Mouse (Mus musculus): ENCODE data around the gene Arhgap10. TPM values are rescaled to one million over a fixed set of nuclear protein-coding genes. Genes with fewer than 3 reads are reported as not detected.

Arhgap10 gene
- polyA plus RNA-seq, 1 experiment from 2014 or later: 16.0 TPM

- DNase-seq (ENCODE audit: low spot score): no peak
Measured at GRCm38 (mm10) chr8:77473773-77474172, 44.0 kb downstream of the Arhgap10 start.

GRCm38 (mm10) chr8:77473373-77473772 is 44.4 kb downstream of the Arhgap10 start:
- WGBS: 85% methylated on average over 6 of the region's 6 CpGs
- Histone ChIP-seq H3K36me3 (0 out of 2 replicates have a peak, but pooled peaks cover under 1% of the 10 kb centered on the region), H3K27ac (no peak overlapping the region), H3K4me1 (replicated peaks) (peaks cover 7% of the 10 kb centered on the region; the same call in 1 of the 2 replicates), H3K4me3 (no peak overlapping the region), H3K27me3 (ENCODE audit: insufficient read depth, poor library complexity, severe bottlenecking) (no peaks in the 10 kb centered on the region), H3K9me3 (no peaks in the 10 kb centered on the region)
- DNase-seq (ENCODE audit: low spot score): no peak

More at GRCm38 (mm10) chr8:77473773-77474172, 44.0 kb downstream of the Arhgap10 start:
- Histone ChIP-seq H3K4me3 (no peak overlapping the region), H3K9me3 (no peaks in the 10 kb centered on the region), H3K4me1 (replicated peaks) (peaks cover 11% of the 10 kb centered on the region; the same call in 1 of the 2 replicates), H3K36me3 (no peaks in the 10 kb centered on the region), H3K27me3 (ENCODE audit: insufficient read depth, poor library complexity, severe bottlenecking) (no peaks in the 10 kb centered on the region), H3K27ac (no peak overlapping the region)
- 72% methylated on average over 7 of the region's 7 CpGs for WGBS

- no peak for DNase-seq (ENCODE audit: low spot score)
- no peaks in the 10 kb centered on the region for H3K36me3 ChIP-seq
- 91% methylated on average over 6 of the region's 6 CpGs for WGBS
- H3K9me3 ChIP-seq: no peaks in the 10 kb centered on the region
- peaks cover 3% of the 10 kb centered on the region; the same call in 1 of the 2 replicates for H3K4me1 ChIP-seq (replicated peaks)
- H3K27ac ChIP-seq: no peak overlapping the region
- no peaks in the 10 kb centered on the region for H3K27me3 ChIP-seq (ENCODE audit: insufficient read depth, poor library complexity, severe bottlenecking)
- no peak overlapping the region for H3K4me3 ChIP-seq
Measured at GRCm38 (mm10) chr8:77461392-77461791, 56.4 kb downstream of the Arhgap10 start.

- H3K4me1 ChIP-seq (replicated peaks): peaks cover 3% of the 10 kb centered on the region; the same call in 1 of the 2 replicates
- no peaks in the 10 kb centered on the region for H3K9me3 ChIP-seq
- WGBS: 89% methylated on average over 2 of the region's 2 CpGs
- H3K4me3 ChIP-seq: no peak overlapping the region
- H3K27me3 ChIP-seq (ENCODE audit: insufficient read depth, poor library complexity, severe bottlenecking): no peaks in the 10 kb centered on the region
- no peak for DNase-seq (ENCODE audit: low spot score)
- H3K27ac ChIP-seq: no peak overlapping the region
- no peaks in the 10 kb centered on the region for H3K36me3 ChIP-seq
Measured at GRCm38 (mm10) chr8:77460363-77460762, 57.4 kb downstream of the Arhgap10 start.

GRCm38 (mm10) chr8:77459696-77460095 is 58.1 kb downstream of the Arhgap10 start:
- Histone ChIP-seq H3K27me3 (ENCODE audit: insufficient read depth, poor library complexity, severe bottlenecking) (no peaks in the 10 kb centered on the region), H3K36me3 (no peaks in the 10 kb centered on the region), H3K4me3 (no peak overlapping the region), H3K4me1 (replicated peaks) (peaks cover 3% of the 10 kb centered on the region; the same call in 1 of the 2 replicates), H3K9me3 (no peaks in the 10 kb centered on the region), H3K27ac (no peak overlapping the region)
- no peak for DNase-seq (ENCODE audit: low spot score)
- WGBS: 66% methylated on average over 7 of the region's 7 CpGs

GRCm38 (mm10) chr8:77458575-77458974 is 59.2 kb downstream of the Arhgap10 start:
- 90% methylated on average over 4 of the region's 4 CpGs for WGBS
- DNase-seq (ENCODE audit: low spot score): no peak

GRCm38 (mm10) chr8:77456263-77456662 is 61.5 kb downstream of the Arhgap10 start:
- Histone ChIP-seq H3K4me3 (no peak overlapping the region), H3K9me3 (no peaks in the 10 kb centered on the region), H3K4me1 (replicated peaks) (peaks cover 8% of the 10 kb centered on the region; the same call in 1 of the 2 replicates), H3K36me3 (no peaks in the 10 kb centered on the region), H3K27me3 (ENCODE audit: insufficient read depth, poor library complexity, severe bottlenecking) (no peaks in the 10 kb centered on the region), H3K27ac (no peak overlapping the region)
- 93% methylated on average over 6 of the region's 6 CpGs for WGBS
- no peak for DNase-seq (ENCODE audit: low spot score)

More at GRCm38 (mm10) chr8:77458575-77458974, 59.2 kb downstream of the Arhgap10 start:
- no peak overlapping the region for H3K4me3 ChIP-seq
- H3K27me3 ChIP-seq (ENCODE audit: insufficient read depth, poor library complexity, severe bottlenecking): no peaks in the 10 kb centered on the region
- H3K36me3 ChIP-seq: no peaks in the 10 kb centered on the region
- no peak overlapping the region for H3K27ac ChIP-seq
- H3K4me1 ChIP-seq (replicated peaks): peaks cover 8% of the 10 kb centered on the region; the same call in 1 of the 2 replicates
- no peaks in the 10 kb centered on the region for H3K9me3 ChIP-seq

GRCm38 (mm10) chr8:77453836-77454235 is 63.9 kb downstream of the Arhgap10 start:
- Histone ChIP-seq H3K4me3 (no peak overlapping the region), H3K4me1 (replicated peaks) (peaks cover 5% of the 10 kb centered on the region; the same call in 1 of the 2 replicates), H3K27me3 (ENCODE audit: insufficient read depth, poor library complexity, severe bottlenecking) (no peaks in the 10 kb centered on the region), H3K9me3 (0 out of 2 replicates have a peak, but pooled peaks cover 5% of the 10 kb centered on the region), H3K27ac (no peak overlapping the region), H3K36me3 (peaks cover 19% of the 10 kb centered on the region)
- 78% methylated on average over 9 of the region's 9 CpGs for WGBS
- no peak for DNase-seq (ENCODE audit: low spot score)

GRCm38 (mm10) chr8:77451466-77452382 is 66.0 kb downstream of the Arhgap10 start:
- WGBS: 93% methylated on average over 21 of the region's 21 CpGs
- Histone ChIP-seq H3K4me1 (replicated peaks) (peaks cover 5% of the 10 kb centered on the region; the same call in 1 of the 2 replicates), H3K4me3 (no peak overlapping the region)

GRCm38 (mm10) chr8:77451052-77451451 is 66.7 kb downstream of the Arhgap10 start:
- Histone ChIP-seq H3K36me3 (peaks cover 23% of the 10 kb centered on the region), H3K4me3 (no peak overlapping the region), H3K9me3 (0 out of 2 replicates have a peak, but pooled peaks cover 9% of the 10 kb centered on the region), H3K27me3 (ENCODE audit: insufficient read depth, poor library complexity, severe bottlenecking) (no peaks in the 10 kb centered on the region), H3K4me1 (replicated peaks) (peaks cover 5% of the 10 kb centered on the region; the same call in 1 of the 2 replicates), H3K27ac (no peak overlapping the region)
- WGBS: 93% methylated on average over 5 of the region's 5 CpGs
- DNase-seq (ENCODE audit: low spot score): no peak

More at GRCm38 (mm10) chr8:77451466-77452382, 66.0 kb downstream of the Arhgap10 start:
- no peak for DNase-seq (ENCODE audit: low spot score)
- peaks cover 23% of the 10 kb centered on the region for H3K36me3 ChIP-seq
- H3K9me3 ChIP-seq: 0 out of 2 replicates have a peak, but pooled peaks cover 9% of the 10 kb centered on the region
- H3K27ac ChIP-seq: no peak overlapping the region
- no peaks in the 10 kb centered on the region for H3K27me3 ChIP-seq (ENCODE audit: insufficient read depth, poor library complexity, severe bottlenecking)

GRCm38 (mm10) chr8:77446294-77446693 is 71.5 kb downstream of the Arhgap10 start:
- Histone ChIP-seq H3K4me3 (no peak overlapping the region), H3K27me3 (ENCODE audit: insufficient read depth, poor library complexity, severe bottlenecking) (no peaks in the 10 kb centered on the region), H3K27ac (no peak overlapping the region), H3K4me1 (replicated peaks) (0 out of 2 replicates have a peak, but pooled peaks cover 2% of the 10 kb centered on the region), H3K36me3 (peaks cover 23% of the 10 kb centered on the region), H3K9me3 (0 out of 2 replicates have a peak, but pooled peaks cover 9% of the 10 kb centered on the region)
- 91% methylated on average over 12 of the region's 12 CpGs for WGBS
- DNase-seq (ENCODE audit: low spot score): no peak

- H3K9me3 ChIP-seq: 0 out of 2 replicates have a peak, but pooled peaks cover 7% of the 10 kb centered on the region
- peaks cover 2% of the 10 kb centered on the region; the same call in 1 of the 2 replicates for H3K4me1 ChIP-seq (replicated peaks)
- H3K27ac ChIP-seq: no peak overlapping the region
- H3K36me3 ChIP-seq: peaks cover 19% of the 10 kb centered on the region
- 78% methylated on average over 3 of the region's 3 CpGs for WGBS
- no peak overlapping the region for H3K4me3 ChIP-seq
- H3K27me3 ChIP-seq (ENCODE audit: insufficient read depth, poor library complexity, severe bottlenecking): no peaks in the 10 kb centered on the region
- DNase-seq (ENCODE audit: low spot score): no peak
Measured at GRCm38 (mm10) chr8:77445642-77446041, 72.1 kb downstream of the Arhgap10 start.

Measured in hindbrain, embryonic 10.5 days (tissue).